Mouse (Mus musculus) heart, adult 18-20 months (tissue): ENCODE measurements at regions not wholly inside any gene's neighbourhood (a gene's known extent, or its start where the extent isn't known, plus 50 kb on each side); places are given as distances from the start of the nearest gene placed in this dataset.
A peak's percentile ranks its signal among the peaks of the same experiment; 100 is the strongest.

ENCODE experiments used
- DNase-seq, 2 experiments: peaks; one replicate each; pipeline ENCODE4 v3.0.0; 2021 to 2022; ENCODE audit warnings: mixed read lengths in 1 of 2

- peak; percentile 47 to 88 for DNase-seq
These were observed 54.0 kb upstream of the Ets2 start for GRCm38 (mm10) chr16:95647854-95648253.

GRCm38 (mm10) chr16:95642784-95643590 lies 56.6 kb upstream of the Erg start:
- DNase-seq: peak in 1 of 2 experiments; percentile 4

- DNase-seq: no peak
These were observed 54.3 kb upstream of the Erg start for GRCm38 (mm10) chr16:95640670-95641069.

GRCm38 (mm10) chr16:95639677-95640076 lies 53.3 kb upstream of the Erg start:
- no peak for DNase-seq

GRCm38 (mm10) chr16:95637850-95638249 lies 51.5 kb upstream of the Erg start:
- DNase-seq: no peak

DNA sequence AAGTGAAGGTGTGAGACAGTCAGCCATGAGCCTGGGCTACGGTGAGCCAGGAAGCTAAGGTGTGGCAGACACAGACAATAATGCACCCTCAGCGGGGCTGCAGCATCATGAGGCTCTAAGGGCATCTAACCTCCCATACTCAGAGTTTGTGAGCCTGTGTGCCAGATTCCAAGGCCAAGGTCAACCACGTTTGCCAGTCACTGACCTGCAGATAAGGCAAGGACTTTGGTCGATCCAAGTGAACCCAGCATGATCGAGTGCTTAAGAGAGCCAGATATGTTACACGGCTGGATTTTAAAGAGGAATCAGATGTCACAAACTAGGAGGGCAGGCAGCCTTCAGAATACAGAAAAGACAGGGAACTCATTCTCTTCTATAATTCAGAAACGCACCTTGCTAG lies 50.2 kb upstream of the Erg start:
- DNase-seq: no peak
